ENCODE assay signal across 24 mouse cellular contexts in the genomic region with DNA sequence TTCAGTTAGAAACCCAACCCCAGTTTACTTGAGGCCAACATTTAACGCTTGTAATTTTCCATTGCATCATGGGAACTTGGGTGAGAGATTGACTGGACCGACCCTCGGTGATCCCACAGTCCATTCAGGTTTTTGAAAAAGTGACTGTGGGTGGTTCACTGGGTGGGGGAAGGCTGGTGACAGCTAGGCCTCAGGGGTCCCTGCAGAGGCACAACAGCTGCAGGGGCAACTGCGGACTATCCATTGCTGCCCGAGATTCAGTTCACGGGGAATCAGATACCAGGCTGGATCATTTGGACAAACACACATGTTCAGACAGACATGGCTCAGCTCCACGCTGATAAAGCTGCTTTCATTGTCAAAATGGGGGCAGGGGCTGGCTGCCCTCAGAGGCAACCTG. TPM values are rescaled to one million over a fixed set of nuclear protein-coding genes. Genes with fewer than 3 reads are reported as not detected.
A peak's percentile ranks its signal among the peaks of the same experiment; 100 is the strongest.
DNase-seq lines count a peak whose midpoint lies in the region; ATAC-seq lines count a peak whose summit lies in the region.
"Had no signal": no experiment of that assay in that cellular context is flagged by ENCODE, and none has a peak within 500 bp of the region (broad histone marks: within the 10 kb centered on the region; RNA-seq: fewer than 3 reads in every experiment).

No protein-coding gene starts in this region.

- 53% methylated on average over 7 of the region's 7 CpGs for WGBS in heart, embryonic 13.5 days
- WGBS in kidney, embryonic 16.5 days: 54% methylated on average over 7 of the region's 7 CpGs
- 71% methylated on average over 7 of the region's 7 CpGs for WGBS in embryonic facial prominence, embryonic 14.5 days
- WGBS in forebrain, embryonic 13.5 days: 88% methylated on average over 7 of the region's 7 CpGs

- H3K4me2 ChIP-seq in heart, embryonic 13.5 days: no peak overlapping the region
- H3K4me2 ChIP-seq in kidney, embryonic 16.5 days (replicated peaks; ENCODE audit: low read depth, low read length): no peak overlapping the region
- no peak overlapping the region for H3K4me2 ChIP-seq in embryonic facial prominence, embryonic 14.5 days (ENCODE audit: low read depth, low read length)
- H3K4me2 ChIP-seq in forebrain, embryonic 13.5 days: no peak overlapping the region
- H3K4me2 ChIP-seq: heart, embryonic 11.5 days; liver, embryonic 12.5 days; midbrain, embryonic 11.5 days; stomach, embryonic 15.5 days had no signal

- DNase-seq in adrenal gland, postnatal 14 days: peak; percentile 23
- DNase-seq in adrenal gland, postnatal 4 days (ENCODE audit: low spot score in 2 of 2): no peak
- DNase-seq in heart, postnatal 25 days (ENCODE audit: low spot score): no peak
- DNase-seq in kidney, adult 11 months: no peak
- DNase-seq in embryonic facial prominence, embryonic 14.5 days (ENCODE audit: low spot score): peak; percentile 63
- DNase-seq: cerebellum, adult 11 months; cerebellum, adult 9-11 months; gastrocnemius, postnatal 10 days; left cerebral cortex, postnatal 4 days; lung, adult 18-20 months; thymus, adult 18-20 months; thymus, postnatal 36 days had no signal

- no peak for ATAC-seq in heart, embryonic 13.5 days (ENCODE audit: extremely low read depth, insufficient number of reproducible peaks, low FRiP score, low TSS enrichment)
- no peak for ATAC-seq in kidney, embryonic 16.5 days (ENCODE audit: low FRiP score, low TSS enrichment)
- peak; percentile 69; the same call in 1 of the 2 replicates for ATAC-seq in embryonic facial prominence, embryonic 14.5 days (ENCODE audit: low read depth)
- no peak for ATAC-seq in forebrain, embryonic 13.5 days
- ATAC-seq: CD4-positive, CD25-positive, alpha-beta regulatory T cell, adult 4 months; forebrain, embryonic 14.5 days; hindbrain, postnatal 0 days; intestine, embryonic 16.5 days; liver, embryonic 12.5 days had no signal

- H3K9ac ChIP-seq in heart, embryonic 13.5 days: no peak overlapping the region
- no peak overlapping the region for H3K9ac ChIP-seq in kidney, embryonic 16.5 days (replicated peaks; ENCODE audit: low read length)
- no peak overlapping the region for H3K9ac ChIP-seq in embryonic facial prominence, embryonic 14.5 days (ENCODE audit: low read depth, low read length)
- H3K9ac ChIP-seq in forebrain, embryonic 13.5 days: no peak overlapping the region
- H3K9ac ChIP-seq: liver, embryonic 12.5 days; stomach, embryonic 15.5 days had no signal

- H3K4me3 ChIP-seq in heart, embryonic 13.5 days: no peak overlapping the region
- no peak overlapping the region for H3K4me3 ChIP-seq in kidney, embryonic 16.5 days (ENCODE audit: low read length)
- H3K4me3 ChIP-seq in embryonic facial prominence, embryonic 14.5 days (ENCODE audit: low read depth, low read length): no peak overlapping the region
- H3K4me3 ChIP-seq in forebrain, embryonic 13.5 days: no peak overlapping the region
- H3K4me3 ChIP-seq: erythroblast, embryonic 14.5 days; liver, embryonic 12.5 days; stomach, embryonic 15.5 days had no signal

- intact Hi-C loops in heart, postnatal 25 days (cut with DNase I): no loop called here

- H3K27ac ChIP-seq in heart, embryonic 13.5 days (replicated peaks): peak overlapping the region; percentile 39; the same call in 1 of the 2 replicates
- peak overlapping the region; percentile 78 for H3K27ac ChIP-seq in kidney, embryonic 16.5 days (ENCODE audit: low read length)
- H3K27ac ChIP-seq in embryonic facial prominence, embryonic 14.5 days (replicated peaks; ENCODE audit: low read depth, low read length): peak overlapping the region; percentile 40; the same call in 1 of the 2 replicates
- H3K27ac ChIP-seq in forebrain, embryonic 13.5 days: no peak overlapping the region
- H3K27ac ChIP-seq: hindbrain, postnatal 0 days; liver, embryonic 12.5 days; stomach, embryonic 15.5 days had no signal

- H3K9me3 ChIP-seq in heart, embryonic 13.5 days: no peaks in the 10 kb centered on the region
- no peaks in the 10 kb centered on the region for H3K9me3 ChIP-seq in kidney, embryonic 16.5 days (ENCODE audit: low read length)
- H3K9me3 ChIP-seq in embryonic facial prominence, embryonic 14.5 days (ENCODE audit: control insufficient read depth, low read length): no peaks in the 10 kb centered on the region
- no peaks in the 10 kb centered on the region for H3K9me3 ChIP-seq in forebrain, embryonic 13.5 days (replicated peaks)
- H3K9me3 ChIP-seq: liver, embryonic 12.5 days; stomach, embryonic 15.5 days had no signal

- peaks cover 60% of the 10 kb centered on the region for H3K36me3 ChIP-seq in heart, embryonic 13.5 days
- peaks cover 32% of the 10 kb centered on the region for H3K36me3 ChIP-seq in kidney, embryonic 16.5 days (ENCODE audit: insufficient read depth, low read length)
- H3K36me3 ChIP-seq in embryonic facial prominence, embryonic 14.5 days (ENCODE audit: control insufficient read depth, insufficient read depth, low read length): peaks cover 59% of the 10 kb centered on the region
- H3K36me3 ChIP-seq in forebrain, embryonic 13.5 days (ENCODE audit: poor library complexity, severe bottlenecking): peaks cover 72% of the 10 kb centered on the region

- peaks cover 78% of the 10 kb centered on the region for H3K4me1 ChIP-seq in heart, embryonic 13.5 days
- peaks cover 40% of the 10 kb centered on the region for H3K4me1 ChIP-seq in kidney, embryonic 16.5 days (ENCODE audit: insufficient read depth, low read length)
- H3K4me1 ChIP-seq in embryonic facial prominence, embryonic 14.5 days (ENCODE audit: control insufficient read depth, insufficient read depth, low read length): no peaks in the 10 kb centered on the region; the same call in 1 of the 2 replicates
- peaks cover 9% of the 10 kb centered on the region for H3K4me1 ChIP-seq in forebrain, embryonic 13.5 days

- H3K27me3 ChIP-seq in heart, embryonic 13.5 days (replicated peaks): no peaks in the 10 kb centered on the region
- no peaks in the 10 kb centered on the region for H3K27me3 ChIP-seq in kidney, embryonic 16.5 days (ENCODE audit: insufficient read depth, low read length)
- H3K27me3 ChIP-seq in embryonic facial prominence, embryonic 14.5 days (replicated peaks; ENCODE audit: control insufficient read depth, insufficient read depth, low read length): no peaks in the 10 kb centered on the region
- H3K27me3 ChIP-seq in forebrain, embryonic 13.5 days: no peaks in the 10 kb centered on the region
- H3K27me3 ChIP-seq: liver, embryonic 12.5 days; stomach, embryonic 15.5 days had no signal

RNA-seq across cellular contexts. Expression of gene Nckap5l, which starts 26.0 kb away (rescaled TPM):
- 25.6 and 29.0 TPM in 2 replicates for total RNA-seq in adrenal gland, postnatal 14 days (2021)
- 10 to 100 TPM; 35.7 to 44.5 TPM for total RNA-seq in adrenal gland, postnatal 4 days (2021)
- 6.8 and 7.7 TPM in 2 replicates for polyA plus RNA-seq in heart, embryonic 13.5 days (2015; fragmentation: Nextera tagmentation; extraction: Ambion mirVana)
- 1 to 10 TPM; 6.4 to 7.6 TPM for total RNA-seq in heart, postnatal 25 days (2021)
- 9.3 and 10.9 TPM in 2 replicates for polyA plus RNA-seq in kidney, embryonic 16.5 days (2015; fragmentation: Nextera tagmentation; extraction: Ambion mirVana)
- polyA plus RNA-seq in embryonic facial prominence, embryonic 14.5 days (2014; fragmentation: Nextera tagmentation; extraction: Ambion mirVana): 12.5 and 13.1 TPM in 2 replicates
- polyA plus RNA-seq in forebrain, embryonic 13.5 days (2015; fragmentation: Nextera tagmentation; extraction: Ambion mirVana): 9.3 and 13.4 TPM in 2 replicates

RNA-seq across cellular contexts. Expression of gene Tmbim6, which starts 38.8 kb away (rescaled TPM):
- total RNA-seq in adrenal gland, postnatal 14 days (2021): 571 and 598 TPM in 2 replicates
- 100 to 1,000 TPM; 520 to 533 TPM for total RNA-seq in adrenal gland, postnatal 4 days (2021)
- polyA plus RNA-seq in heart, embryonic 13.5 days (2015; fragmentation: Nextera tagmentation; extraction: Ambion mirVana): 248 and 251 TPM in 2 replicates
- 100 to 1,000 TPM; 207 to 215 TPM for total RNA-seq in heart, postnatal 25 days (2021)
- 634 and 653 TPM in 2 replicates for polyA plus RNA-seq in kidney, embryonic 16.5 days (2015; fragmentation: Nextera tagmentation; extraction: Ambion mirVana)
- 300 and 310 TPM in 2 replicates for polyA plus RNA-seq in embryonic facial prominence, embryonic 14.5 days (2014; fragmentation: Nextera tagmentation; extraction: Ambion mirVana)
- polyA plus RNA-seq in forebrain, embryonic 13.5 days (2015; fragmentation: Nextera tagmentation; extraction: Ambion mirVana): 227 and 249 TPM in 2 replicates

RNA-seq across cellular contexts. Expression of gene Bcdin3d, which starts 43.0 kb away (rescaled TPM):
- 3.9 and 6.8 TPM in 2 replicates for total RNA-seq in adrenal gland, postnatal 14 days (2021)
- 1 to 10 TPM; 7.8 TPM for total RNA-seq in adrenal gland, postnatal 4 days (2021)
- polyA plus RNA-seq in heart, embryonic 13.5 days (2015; fragmentation: Nextera tagmentation; extraction: Ambion mirVana): 10.5 and 13.7 TPM in 2 replicates
- 1 to 10 TPM; 3.2 to 4.0 TPM for total RNA-seq in heart, postnatal 25 days (2021)
- polyA plus RNA-seq in kidney, embryonic 16.5 days (2015; fragmentation: Nextera tagmentation; extraction: Ambion mirVana): 16.8 and 18.2 TPM in 2 replicates
- polyA plus RNA-seq in embryonic facial prominence, embryonic 14.5 days (2014; fragmentation: Nextera tagmentation; extraction: Ambion mirVana): 10.8 and 12.9 TPM in 2 replicates
- polyA plus RNA-seq in forebrain, embryonic 13.5 days (2015; fragmentation: Nextera tagmentation; extraction: Ambion mirVana): 24.7 and 25.4 TPM in 2 replicates

Comparison
In these comparisons a context has a peak if more than half of its experiments do, and no peak if none do; other contexts are left out.
1. DNase-seq: peak in adrenal gland, postnatal 14 days (single experiment) and embryonic facial prominence, embryonic 14.5 days (single experiment); none in adrenal gland, postnatal 4 days (0 of 2), heart, postnatal 25 days (single experiment) and kidney, adult 11 months (single experiment).